Mouse (Mus musculus): ENCODE measurements around the gene Arid5b.

- TF ChIP-seq CTCF (IDR thresholded peaks at IDR 0.05; ENCODE audit: low read depth) (no peak), EP300 (IDR thresholded peaks at IDR 0.05; ENCODE audit: low read depth) (peak; percentile 22; the same call in 1 of the 2 replicates)
Observed at GRCm38 (mm10) chr10:68104881-68105781, 173.4 kb downstream of the Arid5b start.

Measured in heart, postnatal 0 days (tissue).